Mouse (Mus musculus): ENCODE measurements around the gene Zscan18. TPM values are rescaled to one million over a fixed set of nuclear protein-coding genes. Genes with fewer than 3 reads are reported as not detected.

Zscan18 gene
- total RNA-seq, 2 experiments from 2014 or later, result 14.8 to 22.0 TPM

DNA sequence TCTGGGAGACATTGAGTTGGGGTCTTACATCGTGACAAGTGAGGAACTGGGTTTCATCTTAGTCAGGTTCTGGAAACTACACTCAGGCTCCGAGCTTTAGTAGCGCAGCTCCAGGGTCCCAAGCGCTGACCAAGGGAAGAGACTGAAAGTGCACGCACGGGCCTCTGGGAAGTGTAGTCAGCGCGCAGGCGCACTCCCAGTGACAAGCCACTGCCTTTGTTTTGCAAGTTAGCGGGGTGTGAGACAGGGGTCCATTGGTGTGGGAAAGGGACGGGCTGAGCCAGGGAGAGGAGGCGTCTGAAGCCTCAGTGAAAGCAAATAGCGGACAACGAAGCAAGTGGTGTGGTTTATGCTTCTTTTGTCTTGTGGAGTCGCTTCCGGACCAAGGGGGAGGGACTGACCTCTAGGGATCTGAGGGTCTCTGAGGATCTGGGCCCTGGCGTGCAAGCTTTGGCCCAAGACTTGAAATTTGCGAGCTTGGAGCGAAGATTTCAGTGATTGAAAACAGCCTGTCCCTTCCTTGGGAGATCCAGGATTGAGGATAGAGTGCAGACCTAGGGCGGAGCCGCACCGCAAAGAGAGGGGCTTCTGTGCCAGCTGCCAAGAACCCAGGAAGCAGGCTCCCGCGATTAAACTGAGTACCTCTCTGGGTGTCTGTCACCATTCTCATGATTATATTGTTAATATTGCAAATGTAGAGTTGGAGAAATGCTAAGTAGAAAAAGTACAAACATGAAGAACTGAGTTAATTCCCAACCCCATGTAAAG is 53.8 kb downstream of the Zscan18 start:
- intact Hi-C loops (cut with DNase I), result no loop called here
- DNase-seq (ENCODE audit: low spot score in 2 of 2), result no peak

GRCm38 (mm10) chr7:12734904-12735303 is 68.5 kb downstream of the Zscan18 start, which contains the start of gene Vmn2r56:
Gene Vmn2r56, minus strand, starts transcription at chr7:12735004.
- no peak for DNase-seq (ENCODE audit: low spot score in 2 of 2)
- intact Hi-C loops (cut with DNase I), result no loop called here

Other genes starting within 250 kb of the Zscan18 start
- gene Vmn2r53, start 194.8 kb downstream of the Zscan18 start, total RNA-seq (2021), result under 1 TPM; 0.02 to 0.11 TPM
- gene Vmn2r54, start 163.3 kb downstream of the Zscan18 start, total RNA-seq (2021), result not detected
- gene Vmn2r55, start 118.6 kb downstream of the Zscan18 start, total RNA-seq (2021), result not detected
- under 1 TPM in 1 of 2 experiments, not detected in 1; 0.05 TPM for gene Vmn2r56, start 68.6 kb downstream of the Zscan18 start, total RNA-seq (2021)
- 10 to 100 TPM; 17.3 to 24.7 TPM for gene Zfp329, start 15.2 kb upstream of the Zscan18 start, total RNA-seq (2021)
- 10 to 100 TPM; 13.0 to 15.8 TPM for gene Zfp110, start 31.1 kb upstream of the Zscan18 start, total RNA-seq (2021)
- 1 to 10 TPM; 7.0 to 7.6 TPM for gene Zfp128, start 77.5 kb upstream of the Zscan18 start, total RNA-seq (2021)
- 10 to 100 TPM; 12.2 to 15.5 TPM for gene Zscan22, start 94.2 kb upstream of the Zscan18 start, total RNA-seq (2021)
- 100 to 1,000 TPM; 335 to 413 TPM for gene Rps5, start 118.7 kb upstream of the Zscan18 start, total RNA-seq (2021)
- gene Rnf225, start 123.8 kb upstream of the Zscan18 start, total RNA-seq (2021), result under 1 TPM; 0.86 to 0.99 TPM
- 10 to 100 TPM in 1 of 2 experiments, 1 to 10 TPM in 1; 9.4 to 11.7 TPM for gene Zfp324, start 162.2 kb upstream of the Zscan18 start, total RNA-seq (2021)
- 1 to 10 TPM; 6.7 to 9.7 TPM for gene Zfp446, start 174.2 kb upstream of the Zscan18 start, total RNA-seq (2021)
- gene Slc27a5, start 194.6 kb upstream of the Zscan18 start, total RNA-seq (2021), result under 1 TPM in 1 of 2 experiments, not detected in 1; 0.34 TPM
- gene Trim28, start 195.5 kb upstream of the Zscan18 start, total RNA-seq (2021), result 100 to 1,000 TPM; 199 to 217 TPM
- gene Zbtb45, start 206.4 kb upstream of the Zscan18 start, total RNA-seq (2021), result 10 to 100 TPM; 35.8 to 36.5 TPM
- 100 to 1,000 TPM; 124 to 136 TPM for gene Chmp2a, start 231.2 kb upstream of the Zscan18 start, total RNA-seq (2021)
- gene Ube2m, start 234.6 kb upstream of the Zscan18 start, total RNA-seq (2021), result 100 to 1,000 TPM; 210 to 252 TPM